Mouse (Mus musculus): ENCODE results near the gene Gm21119. TPM values are rescaled to one million over a fixed set of nuclear protein-coding genes. Genes with fewer than 3 reads are reported as not detected.
A peak's percentile ranks its signal among the peaks of the same experiment; 100 is the strongest.
"Not testable (repeated sequence)": the region's sequence is repeated elsewhere in the genome, so short reads cannot be mapped to it uniquely, and the experiment has no call there.

The Gm21119 gene
- 1 to 10 TPM in 1 of 2 experiments, under 1 TPM in 1; 0.71 to 1.3 TPM for total RNA-seq (2021)
- long read RNA-seq: 0 reads

DNA sequence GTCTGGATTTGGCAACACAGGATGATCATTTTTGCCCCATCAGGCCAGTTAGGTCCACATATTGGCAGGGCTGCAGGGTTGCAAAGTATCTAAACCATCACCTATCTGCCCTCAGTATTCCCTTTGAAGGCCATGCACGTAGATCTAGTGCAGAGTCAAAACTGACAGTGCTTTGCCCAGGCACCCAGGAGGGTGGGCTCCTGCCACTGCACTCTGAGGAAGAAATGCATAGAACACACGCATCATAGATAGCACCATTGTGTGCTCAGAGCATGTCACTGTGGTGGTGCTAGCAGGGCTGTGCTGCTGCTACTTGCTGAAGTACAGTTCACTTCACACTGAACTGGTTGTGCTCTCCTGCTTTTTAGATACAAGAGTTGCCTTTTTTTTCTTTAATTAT lies at the start of gene Gm21119:
Gene Gm21119, plus strand, starts transcription at position 301 of the 400 bp plus-strand sequence.
- DNase-seq (ENCODE audit: low spot score in 2 of 2): not testable (repeated sequence)

GRCm38 (mm10) chr8:20566753-20567152 lies 48.0 kb upstream of the Gm21119 start:
- DNase-seq (ENCODE audit: low spot score in 2 of 2): not testable (repeated sequence)

DNA sequence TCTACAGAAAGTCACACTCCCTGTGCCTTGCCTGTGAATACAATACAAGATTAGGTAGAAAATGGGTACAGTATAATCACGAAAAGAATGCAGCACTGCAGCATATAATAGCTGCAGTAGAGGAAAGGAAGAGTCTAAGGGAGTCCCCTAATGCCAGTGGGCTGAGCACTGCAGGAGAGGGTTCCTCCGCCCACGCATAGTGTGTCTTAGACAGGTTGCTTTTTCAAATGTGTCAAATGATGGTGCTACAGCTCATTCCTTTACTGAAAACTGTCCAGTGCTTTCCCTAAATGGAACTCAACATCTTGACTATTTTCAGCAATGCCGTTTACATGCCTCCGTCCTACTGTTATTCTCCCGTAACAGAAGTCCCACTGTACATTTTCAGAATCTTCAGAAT lies 33.6 kb upstream of the Gm21119 start:
- DNase-seq (ENCODE audit: low spot score in 2 of 2): peak in 1 of 2 experiments; percentile 10

DNA sequence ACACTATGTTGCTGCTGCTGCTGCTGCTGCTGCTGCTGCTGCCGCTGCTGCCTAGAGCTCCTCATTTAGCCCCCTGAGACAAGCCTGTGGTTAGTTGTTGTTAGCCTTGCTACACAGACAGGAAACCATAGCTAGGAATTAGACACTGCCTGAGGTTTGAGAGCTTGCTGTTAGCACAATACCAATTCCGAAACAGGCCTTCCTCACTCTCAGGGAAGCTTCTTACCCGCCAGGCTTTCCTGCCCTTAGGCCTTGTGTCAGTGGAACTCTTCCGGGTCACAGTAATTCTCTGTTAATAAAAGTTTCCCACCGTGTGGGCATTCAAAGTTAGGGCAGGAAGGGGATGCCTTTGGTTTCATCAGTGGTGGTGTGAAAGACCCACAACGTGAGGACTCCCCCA lies 31.9 kb upstream of the Gm21119 start:
- not testable (repeated sequence) for DNase-seq (ENCODE audit: low spot score in 2 of 2)

GRCm38 (mm10) chr8:20588268-20589177 lies 26.2 kb upstream of the Gm21119 start:
- peak in 1 of 2 experiments; percentile 11 for DNase-seq (ENCODE audit: low spot score in 2 of 2)

DNA sequence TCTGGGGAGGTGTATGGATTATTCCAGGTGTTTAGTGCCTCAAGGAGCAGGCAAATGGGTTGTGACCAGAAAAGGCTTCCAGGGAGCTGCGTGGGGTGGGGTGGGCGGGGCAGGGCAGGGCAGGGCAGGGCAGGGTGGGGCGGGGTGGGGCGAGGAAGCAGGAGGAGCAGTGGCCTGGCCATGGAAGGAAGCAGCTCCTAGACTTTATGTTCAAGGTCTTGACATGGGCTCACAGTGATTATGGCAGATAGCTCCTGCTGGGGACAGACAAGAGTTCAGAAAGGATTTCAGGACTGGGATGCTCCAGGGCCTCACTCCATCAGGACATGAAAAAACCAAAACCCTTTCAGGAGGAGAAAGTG lies 25.6 kb upstream of the Gm21119 start:
- peak; percentile 16 to 30 for DNase-seq (ENCODE audit: low spot score in 2 of 2)

DNA sequence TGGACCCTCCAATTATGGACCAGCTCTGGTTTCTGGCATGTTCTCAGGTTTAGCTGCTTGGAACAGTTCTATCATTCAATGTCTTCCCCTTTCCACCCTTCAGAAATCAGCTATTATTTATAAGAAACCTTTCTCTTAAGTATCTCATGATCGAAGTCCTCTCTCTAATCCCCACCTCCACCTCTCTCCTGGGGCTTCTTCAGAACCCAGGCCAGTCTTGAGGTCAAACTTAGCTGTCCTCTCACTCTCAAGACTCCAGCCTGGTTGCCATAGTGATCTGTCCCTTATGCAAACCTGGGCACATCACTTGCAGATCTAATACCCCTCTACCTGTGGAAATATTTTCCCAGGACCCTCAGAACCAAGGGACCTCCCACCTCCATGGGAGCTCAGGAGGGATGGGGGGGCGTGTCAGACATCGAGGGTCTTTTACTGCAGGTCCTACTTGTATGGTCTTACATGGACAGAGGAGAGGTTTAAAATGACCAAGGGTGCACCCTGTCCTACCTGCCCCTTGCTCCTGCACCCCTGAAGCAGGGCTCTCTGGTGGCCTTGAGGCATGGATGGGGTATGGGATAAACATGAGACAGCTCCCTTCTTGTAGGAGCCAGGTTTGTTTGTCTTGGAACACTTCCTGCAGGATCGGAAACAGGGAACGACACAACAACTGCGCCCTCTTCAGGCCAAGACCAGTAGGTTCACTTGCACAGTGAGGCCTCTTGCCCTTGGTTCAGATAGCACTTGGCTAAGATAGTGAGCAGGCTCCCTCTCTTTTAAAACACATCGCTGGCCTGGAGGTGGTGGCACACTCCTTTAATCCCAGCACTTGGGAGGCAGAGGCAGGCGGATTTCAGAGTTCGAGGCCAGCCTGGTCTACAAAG lies 24.4 kb upstream of the Gm21119 start:
- peak; percentile 25 to 36 for DNase-seq (ENCODE audit: low spot score in 2 of 2)

- DNase-seq (ENCODE audit: low spot score in 2 of 2): not testable (repeated sequence)
These were observed 23.7 kb upstream of the Gm21119 start for GRCm38 (mm10) chr8:20591002-20591401.

DNA sequence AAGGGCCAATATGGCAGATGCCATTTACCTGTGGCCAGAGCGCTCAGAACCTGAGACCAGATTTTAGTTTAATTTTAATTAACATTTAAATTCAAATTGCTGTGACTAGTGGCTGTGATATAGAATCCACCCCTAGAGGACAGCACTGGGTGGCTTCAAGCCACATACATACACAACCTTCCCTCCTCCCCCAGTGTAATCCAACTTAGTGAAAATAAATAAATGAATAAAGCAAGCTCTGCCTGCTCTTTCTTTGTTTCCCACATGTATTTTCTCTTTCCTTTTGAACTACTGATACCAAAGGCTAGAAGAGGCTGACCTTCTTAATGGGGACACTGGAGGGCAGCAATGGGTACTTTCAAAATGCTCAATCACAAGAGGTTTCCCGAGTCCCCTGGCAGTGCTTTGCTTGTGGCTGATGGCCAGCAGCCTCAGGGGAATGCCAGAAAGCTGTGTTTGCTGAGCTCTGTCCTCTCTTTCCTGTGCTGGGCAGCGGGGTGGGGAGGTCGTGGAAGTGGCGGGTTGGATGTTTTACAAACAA lies 21.9 kb upstream of the Gm21119 start:
- DNase-seq (ENCODE audit: low spot score in 2 of 2): not testable (repeated sequence)

- peak; percentile 51 to 62 for DNase-seq (ENCODE audit: low spot score in 2 of 2)
These were observed 20.9 kb upstream of the Gm21119 start for GRCm38 (mm10) chr8:20593841-20594240.

GRCm38 (mm10) chr8:20596081-20596841 lies 18.5 kb upstream of the Gm21119 start:
- peak in 1 of 2 experiments; percentile 19 for DNase-seq (ENCODE audit: low spot score in 2 of 2)

DNA sequence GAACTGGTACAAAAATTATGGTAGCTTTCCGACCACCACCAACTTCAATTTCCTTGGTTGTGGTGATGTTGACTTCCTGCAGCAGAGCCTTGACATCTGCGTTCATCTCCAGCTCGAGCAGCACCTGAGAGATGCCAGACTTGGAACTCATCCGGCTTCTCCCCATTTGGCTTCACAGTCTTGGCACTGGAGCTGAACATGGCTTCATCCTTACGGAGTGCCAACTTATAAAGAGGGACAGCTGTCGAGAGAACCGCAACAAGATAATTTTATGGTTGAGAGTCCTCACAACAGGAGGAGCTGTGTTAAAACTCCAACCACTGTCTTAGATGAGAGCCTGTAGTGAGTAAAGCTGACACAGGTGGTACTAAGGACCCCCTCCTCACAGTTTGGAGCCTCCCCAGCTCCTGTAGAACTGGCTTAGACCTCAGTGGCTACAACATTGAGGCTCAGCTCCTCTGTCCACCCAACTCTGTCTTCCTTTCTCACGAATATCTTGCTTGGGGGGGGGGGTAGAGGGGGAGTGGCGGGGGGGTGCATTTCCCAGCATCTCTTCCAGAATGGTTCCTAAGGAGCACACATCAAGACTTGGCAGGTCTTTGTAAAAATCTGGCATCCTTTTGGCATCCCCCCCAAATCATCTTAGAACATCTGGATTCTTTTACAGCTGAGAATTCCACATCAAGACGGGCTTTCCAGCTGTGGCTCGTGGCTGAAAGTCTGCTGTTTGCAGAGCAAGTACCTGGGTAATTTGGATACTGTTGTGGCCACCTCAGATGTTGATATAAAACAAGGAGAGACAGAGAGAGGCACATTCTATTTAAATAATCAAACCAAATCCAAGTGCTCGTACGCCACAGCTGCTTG lies 17.6 kb upstream of the Gm21119 start:
- DNase-seq (ENCODE audit: low spot score in 2 of 2): peak; percentile 67 to 70

DNA sequence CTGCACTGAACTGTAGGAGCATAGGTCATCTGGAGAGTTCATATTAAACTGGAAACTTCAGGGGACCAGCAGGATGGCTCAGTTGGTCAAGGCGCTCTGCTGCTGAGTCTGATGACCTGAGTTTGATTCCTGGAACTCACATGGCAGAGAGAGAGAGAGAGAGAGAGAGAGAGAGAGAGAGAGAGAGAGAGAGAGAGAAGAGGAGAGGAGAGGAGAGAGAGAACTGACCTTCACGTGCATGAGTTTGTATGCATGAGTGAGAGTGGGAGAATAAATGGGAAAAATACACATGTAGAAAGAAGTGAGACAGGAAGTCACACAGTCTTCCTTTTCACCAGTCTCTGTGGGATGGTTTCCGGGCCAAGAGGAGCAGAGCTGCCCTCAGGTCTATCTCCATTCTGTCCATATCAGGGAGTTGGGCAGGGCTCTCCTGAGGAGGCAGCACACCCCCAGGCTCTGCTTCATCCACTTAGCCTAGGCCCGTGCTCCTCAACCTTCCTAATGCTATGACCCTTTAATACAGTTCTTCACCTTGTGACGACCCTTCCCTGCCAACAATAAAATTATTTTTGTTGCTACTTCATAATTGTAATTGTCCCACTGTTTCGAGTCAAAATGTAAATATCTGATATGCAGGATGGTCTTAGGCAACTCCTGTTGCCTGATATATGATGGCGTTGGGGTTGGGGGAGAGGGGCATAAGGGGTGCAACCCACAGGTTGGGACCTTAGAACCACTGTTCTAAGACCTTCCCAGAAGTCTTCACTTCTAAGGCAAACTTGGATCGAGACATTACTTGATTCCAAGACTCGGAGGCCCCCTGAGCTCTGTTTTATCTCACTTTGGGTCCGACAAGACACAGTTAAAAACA lies 16.2 kb upstream of the Gm21119 start:
- not testable (repeated sequence) for DNase-seq (ENCODE audit: low spot score in 2 of 2)

- not testable (repeated sequence) for DNase-seq (ENCODE audit: low spot score in 2 of 2)
These were observed 15.4 kb upstream of the Gm21119 start for GRCm38 (mm10) chr8:20599350-20599749.

DNA sequence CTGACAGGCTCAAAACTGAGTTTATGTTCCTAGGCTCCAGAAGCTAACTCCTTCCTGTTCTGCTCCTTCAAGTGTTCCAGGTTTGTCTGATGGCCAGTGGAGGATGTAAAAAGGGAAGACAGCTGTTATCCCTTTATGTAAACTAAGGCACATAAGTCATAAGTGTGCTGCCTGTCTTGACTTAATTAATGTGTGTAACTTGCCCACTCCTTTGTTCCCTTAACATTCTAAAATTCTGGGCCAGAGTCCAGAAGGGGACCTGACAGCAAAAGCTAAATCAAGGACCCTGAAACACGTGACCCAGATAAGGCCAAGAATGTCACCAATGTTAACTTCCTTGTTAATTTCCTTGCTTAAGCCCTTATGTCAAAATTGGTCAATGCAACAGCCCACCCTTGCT lies 3.9 kb upstream of the Gm21119 start:
- DNase-seq (ENCODE audit: low spot score in 2 of 2): not testable (repeated sequence)

DNA sequence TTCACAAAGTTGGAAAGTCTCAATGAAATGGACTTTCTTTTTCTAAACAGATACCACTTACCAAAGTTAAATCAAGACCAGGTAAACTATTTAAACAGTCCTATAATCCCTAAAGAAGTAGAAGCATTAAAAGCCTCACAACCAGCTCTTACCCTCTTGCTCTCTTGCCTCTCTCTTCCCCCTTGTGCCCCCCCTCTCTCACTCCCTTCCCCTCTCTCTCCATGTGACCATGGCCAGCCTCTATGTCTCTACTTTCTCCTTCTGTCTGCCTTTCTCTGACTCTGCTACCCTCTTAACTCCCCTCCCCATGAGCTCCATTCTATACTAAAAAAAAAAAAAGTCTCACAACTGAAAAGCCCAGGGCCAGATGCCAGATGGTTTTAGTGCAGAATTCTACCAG lies 2.0 kb upstream of the Gm21119 start:
- DNase-seq (ENCODE audit: low spot score in 2 of 2): not testable (repeated sequence)

GRCm38 (mm10) chr8:20630766-20631165 lies 16.0 kb downstream of the Gm21119 start:
- DNase-seq (ENCODE audit: low spot score in 2 of 2): not testable (repeated sequence)

DNA sequence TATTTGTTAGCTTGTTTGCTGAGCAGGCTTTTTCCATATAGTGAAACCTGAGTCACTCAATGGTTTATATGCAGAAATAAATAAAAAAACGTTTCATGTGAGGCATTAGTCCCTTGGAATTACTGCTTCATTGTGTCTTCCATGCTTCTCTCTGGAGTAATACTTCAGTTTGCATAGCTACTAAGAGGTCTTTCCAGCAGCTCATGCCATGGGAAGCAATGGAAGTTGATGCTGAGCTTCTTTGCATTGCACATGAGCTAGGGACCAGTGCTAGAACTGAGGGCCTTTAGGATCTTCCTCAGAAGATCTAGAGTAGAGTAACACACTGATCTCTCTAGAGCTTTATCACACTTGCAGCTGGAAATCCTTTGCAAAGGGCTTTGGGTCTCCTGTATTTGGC lies 23.2 kb downstream of the Gm21119 start:
- DNase-seq (ENCODE audit: low spot score in 2 of 2): not testable (repeated sequence)

- not testable (repeated sequence) for DNase-seq (ENCODE audit: low spot score in 2 of 2)
These were observed 28.8 kb downstream of the Gm21119 start for GRCm38 (mm10) chr8:20643536-20643935.

Measured in layer of hippocampus, postnatal 10 days (tissue).